Mouse (Mus musculus) lung, postnatal 10 days (tissue): ENCODE results near the gene Hoxd8.

Experiments used
- DNase-seq: peaks from one replicate; pipeline ENCODE4 v3.0.0; 2021

Hoxd8 gene

DNA sequence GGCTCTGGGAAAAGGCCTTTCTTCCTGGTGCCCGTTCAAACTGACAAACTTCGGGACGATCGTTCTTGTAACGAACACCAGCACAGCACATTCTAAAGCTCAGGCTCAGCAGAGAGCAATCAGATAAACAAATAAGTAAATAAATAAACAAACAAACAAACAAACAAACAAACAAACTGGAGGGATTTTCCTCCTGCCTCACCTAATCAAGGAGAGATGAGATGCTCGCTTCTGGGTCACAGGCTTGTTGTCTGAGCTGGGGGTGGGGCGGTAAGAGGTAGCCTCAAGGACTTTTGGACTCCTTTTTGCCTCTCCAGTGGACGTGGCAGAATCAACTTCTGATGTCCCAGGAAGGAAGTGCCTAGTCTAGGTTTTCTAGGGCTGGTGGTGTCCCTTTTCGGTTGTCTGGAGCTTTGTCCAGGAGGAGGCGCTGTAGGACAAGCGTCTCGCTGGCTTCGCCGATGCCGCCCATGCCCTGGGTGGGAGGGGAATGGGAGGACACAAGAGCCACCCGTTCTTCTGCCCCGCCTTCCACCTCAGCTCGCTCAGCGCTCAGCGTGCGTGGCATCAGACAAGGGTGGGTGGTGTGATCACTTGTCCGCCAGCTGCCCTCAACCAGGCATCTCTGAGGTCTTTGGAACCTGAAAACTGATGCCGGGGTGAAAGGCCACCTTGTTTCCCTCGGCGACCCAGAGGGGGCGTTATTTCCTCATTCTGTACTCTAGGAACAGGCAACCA lies 11.3 kb downstream of the Hoxd8 start:
- peak; percentile 94 for DNase-seq

GRCm38 (mm10) chr2:74720384-74720783 lies 16.0 kb downstream of the Hoxd8 start:
- no peak for DNase-seq

DNA sequence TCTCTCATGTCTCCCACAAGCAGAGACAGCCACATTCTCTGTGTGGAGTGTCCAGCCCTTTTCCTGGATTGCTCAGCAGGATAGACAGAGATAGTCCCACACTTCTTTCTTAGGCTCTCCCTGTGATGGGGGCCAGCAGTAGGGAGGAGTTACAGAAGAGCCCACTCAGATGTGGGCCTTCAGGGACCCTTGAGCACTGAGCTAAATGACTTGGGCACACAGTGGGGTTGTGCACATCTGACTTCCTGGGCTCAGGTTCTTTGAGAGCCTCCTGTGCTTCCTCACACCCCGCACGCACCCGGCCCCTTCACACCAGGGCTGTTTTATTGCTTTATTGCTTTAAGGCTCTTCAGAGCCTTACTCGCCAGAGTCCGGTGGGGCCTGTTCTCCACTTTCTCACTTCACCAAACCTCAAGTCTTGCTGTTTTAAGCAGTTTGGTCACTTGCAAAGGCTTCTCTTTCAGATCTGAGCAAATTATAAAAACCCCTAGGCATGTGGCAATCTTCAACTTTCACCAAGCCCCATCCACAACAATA lies 16.6 kb downstream of the Hoxd8 start:
- DNase-seq: no peak

DNA sequence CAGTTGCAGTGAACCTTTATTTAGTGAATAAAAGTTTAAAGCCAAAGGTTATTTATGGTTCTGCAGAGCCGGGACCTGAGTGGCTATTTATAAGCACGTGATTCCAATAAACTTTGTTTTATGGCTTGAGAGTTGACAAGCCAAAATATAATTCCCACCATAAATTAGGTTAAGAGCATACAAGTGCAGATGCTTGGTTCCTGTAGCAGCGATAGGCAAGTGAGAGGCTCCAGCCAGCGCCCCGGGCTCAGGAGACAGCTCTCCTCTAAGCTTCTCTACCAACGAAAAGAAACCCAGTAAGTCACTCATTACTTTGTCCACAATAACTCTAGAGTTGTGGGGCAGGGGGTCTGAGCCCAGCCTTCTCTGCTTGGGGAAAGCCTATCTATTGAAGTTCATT lies 17.5 kb downstream of the Hoxd8 start:
- no peak for DNase-seq

GRCm38 (mm10) chr2:74722949-74723348 lies 18.5 kb downstream of the Hoxd8 start:
- DNase-seq: no peak

GRCm38 (mm10) chr2:74724244-74725015 lies 20.0 kb downstream of the Hoxd8 start:
- no peak for DNase-seq

GRCm38 (mm10) chr2:74725171-74725570 lies 20.8 kb downstream of the Hoxd8 start:
- DNase-seq: no peak

DNA sequence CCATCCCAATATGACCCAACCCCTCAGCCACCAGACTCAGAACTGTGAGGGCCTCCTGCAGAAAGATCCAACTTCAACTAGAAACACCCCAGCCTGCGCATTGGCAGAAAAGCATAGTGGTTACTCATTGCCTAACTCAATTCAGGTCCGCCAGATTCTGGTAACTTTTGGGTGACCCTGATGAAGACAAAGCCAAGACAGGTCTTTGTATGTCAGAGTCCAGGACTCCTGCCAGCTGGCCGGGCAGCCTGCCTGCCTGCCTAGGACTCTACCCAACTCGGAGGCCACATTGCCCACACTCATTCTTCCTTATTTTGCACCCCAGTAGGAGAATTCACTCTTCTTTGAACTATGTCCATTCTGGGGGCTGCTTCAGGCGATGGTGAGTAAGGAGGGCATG lies 22.1 kb downstream of the Hoxd8 start, which contains the start of gene Gm28230:
TSS of gene Gm28230 (plus strand) at position 178 of the 400 bp plus-strand sequence.
- no peak for DNase-seq

DNA sequence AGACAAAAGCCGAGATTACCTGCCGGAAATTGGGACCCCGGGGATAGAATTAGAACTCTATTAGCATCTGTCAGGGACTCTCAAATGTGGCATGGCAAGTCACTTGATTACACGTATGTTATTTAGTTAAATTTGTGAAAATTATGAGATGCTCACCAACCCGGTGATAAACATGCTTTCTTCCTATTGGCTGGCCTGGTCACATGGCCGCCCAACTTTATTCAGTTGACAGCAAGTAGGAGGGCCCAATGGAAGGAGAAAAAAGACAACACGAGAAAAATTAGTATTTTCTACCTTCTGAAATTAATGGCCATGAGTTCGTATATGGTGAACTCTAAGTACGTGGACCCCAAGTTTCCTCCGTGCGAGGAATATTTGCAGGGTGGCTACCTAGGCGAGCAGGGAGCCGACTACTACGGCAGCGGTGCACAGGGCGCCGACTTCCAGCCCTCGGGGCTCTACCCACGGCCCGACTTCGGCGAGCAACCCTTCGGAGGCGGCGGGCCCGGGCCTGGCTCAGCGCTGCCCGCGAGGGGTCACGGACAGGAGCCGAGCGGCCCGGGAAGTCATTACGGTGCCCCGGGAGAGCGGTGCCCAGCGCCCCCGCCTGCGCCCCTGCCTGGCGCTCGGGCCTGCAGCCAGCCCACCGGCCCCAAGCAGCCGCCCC lies 22.7 kb downstream of the Hoxd8 start:
- DNase-seq: no peak

GRCm38 (mm10) chr2:74727640-74728302 lies 23.4 kb downstream of the Hoxd8 start:
- DNase-seq: no peak

DNA sequence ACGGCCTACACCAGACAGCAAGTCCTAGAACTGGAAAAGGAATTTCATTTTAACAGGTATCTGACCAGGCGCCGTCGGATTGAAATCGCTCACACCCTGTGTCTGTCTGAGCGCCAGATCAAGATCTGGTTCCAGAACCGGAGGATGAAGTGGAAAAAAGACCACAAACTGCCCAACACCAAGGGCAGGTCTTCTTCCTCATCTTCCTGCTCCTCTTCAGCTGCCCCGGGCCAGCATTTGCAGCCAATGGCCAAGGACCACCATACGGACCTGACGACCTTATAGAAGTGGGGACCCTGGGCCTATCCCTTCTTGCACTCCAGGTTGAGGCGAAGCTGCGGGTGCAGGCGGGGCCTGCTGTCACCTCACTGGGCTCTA lies 23.9 kb downstream of the Hoxd8 start:
- no peak for DNase-seq

DNA sequence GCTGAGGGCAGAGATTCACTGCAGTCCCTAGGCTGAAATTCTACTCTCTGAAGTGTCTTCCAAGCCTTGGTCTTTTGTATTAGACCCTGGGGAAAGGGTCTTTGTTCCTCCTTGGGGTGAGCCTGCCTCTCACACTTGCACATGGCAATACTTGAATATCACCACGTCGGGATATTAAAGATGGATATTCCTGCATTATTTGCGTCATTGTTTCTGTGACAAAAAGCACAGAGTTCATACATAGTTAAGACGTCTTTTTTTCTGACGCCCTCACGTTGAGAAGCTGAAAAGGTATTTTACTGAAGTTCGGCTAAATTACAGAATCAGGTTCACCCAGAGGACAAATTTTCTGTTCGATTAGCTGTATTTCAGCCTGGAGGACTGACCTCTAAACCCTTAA lies 25.9 kb downstream of the Hoxd8 start:
- DNase-seq: no peak

GRCm38 (mm10) chr2:74731055-74731454 lies 26.6 kb downstream of the Hoxd8 start:
- DNase-seq: no peak

- DNase-seq: no peak
Measured at GRCm38 (mm10) chr2:74731799-74732512, 27.5 kb downstream of the Hoxd8 start.

- DNase-seq: no peak
Measured at GRCm38 (mm10) chr2:74732513-74733316, 28.3 kb downstream of the Hoxd8 start.

GRCm38 (mm10) chr2:74733317-74733661 lies 28.9 kb downstream of the Hoxd8 start:
- DNase-seq: no peak

GRCm38 (mm10) chr2:74733765-74734164 lies 29.4 kb downstream of the Hoxd8 start:
- DNase-seq: no peak

GRCm38 (mm10) chr2:74734451-74734850 lies 30.0 kb downstream of the Hoxd8 start:
- no peak for DNase-seq

DNA sequence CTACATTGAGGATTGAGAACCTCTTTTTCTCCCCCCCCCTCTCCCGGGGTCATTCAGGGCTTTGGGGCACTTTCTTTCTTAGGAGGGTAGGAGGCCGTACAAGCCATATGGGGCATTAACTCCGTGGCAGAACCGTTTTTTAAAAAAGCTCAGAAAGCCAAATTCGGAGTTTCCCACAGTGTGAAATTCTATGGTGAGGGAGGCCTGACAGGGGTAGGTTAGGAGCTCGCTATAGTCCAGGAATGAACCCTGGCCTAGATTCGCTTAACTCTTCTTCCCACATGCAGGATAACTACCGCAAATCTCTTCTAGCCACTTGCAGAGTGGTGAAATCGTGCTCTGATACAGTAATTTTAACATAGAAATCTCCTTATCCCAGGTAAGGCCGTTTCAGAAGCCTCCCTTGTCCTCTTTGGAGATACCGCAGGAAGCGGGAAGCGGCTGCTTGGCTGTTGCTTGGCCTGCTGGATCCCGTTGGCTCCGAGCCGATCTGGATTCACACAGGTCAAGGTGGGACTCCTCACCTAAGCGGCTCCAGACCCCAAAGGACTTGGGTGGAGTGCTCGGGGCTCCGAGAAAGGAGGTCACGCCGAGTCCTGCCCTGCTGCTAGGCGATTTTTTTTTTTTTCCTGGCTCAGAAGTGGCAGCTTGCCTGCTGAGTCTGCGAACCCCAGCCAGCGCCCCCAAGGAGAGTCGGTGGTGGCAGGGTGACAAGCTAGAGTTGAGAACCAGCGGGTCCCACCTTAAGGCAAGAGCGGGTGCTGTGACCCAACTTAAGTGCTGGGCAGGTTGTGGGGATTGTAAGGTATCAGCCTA lies 30.8 kb downstream of the Hoxd8 start:
- no peak for DNase-seq

- no peak for DNase-seq
Measured at GRCm38 (mm10) chr2:74735851-74736687, 31.7 kb downstream of the Hoxd8 start.
